Mouse (Mus musculus) cerebellum, postnatal 25 days (tissue): ENCODE results near the gene Asxl1.
"Not testable (repeated sequence)": the region's sequence is repeated elsewhere in the genome, so short reads cannot be mapped to it uniquely, and the experiment has no call there.

ENCODE experiments used
- DNase-seq, 2 experiments: peaks; one replicate each; pipeline ENCODE4 v3.0.0; 2021; ENCODE audit warnings: mixed read lengths in 2 of 2

The Asxl1 gene

GRCm38 (mm10) chr2:153345071-153345453 is 567 bp upstream of the Asxl1 start:
- peak in 1 of 2 experiments; percentile 43 for DNase-seq

GRCm38 (mm10) chr2:153346221-153347182 is 873 bp downstream of the Asxl1 start:
- DNase-seq, result peak in 1 of 2 experiments; percentile 62

GRCm38 (mm10) chr2:153347183-153347781 is 1.7 kb downstream of the Asxl1 start:
- no peak for DNase-seq

- DNase-seq, result no peak
Measured at GRCm38 (mm10) chr2:153348100-153348831, 2.6 kb downstream of the Asxl1 start.

- DNase-seq, result no peak
Measured at GRCm38 (mm10) chr2:153350552-153351181, 5.0 kb downstream of the Asxl1 start.

- DNase-seq, result no peak
Measured at GRCm38 (mm10) chr2:153354648-153355047, 9.0 kb downstream of the Asxl1 start.

- no peak for DNase-seq
Measured at GRCm38 (mm10) chr2:153356784-153357183, 11.2 kb downstream of the Asxl1 start.

- no peak for DNase-seq
Measured at GRCm38 (mm10) chr2:153361101-153361710, 15.6 kb downstream of the Asxl1 start.

- DNase-seq, result not testable (repeated sequence)
Measured at GRCm38 (mm10) chr2:153364531-153364930, 18.9 kb downstream of the Asxl1 start.

- DNase-seq, result no peak
Measured at GRCm38 (mm10) chr2:153370871-153371270, 25.2 kb downstream of the Asxl1 start.

- no peak for DNase-seq
Measured at GRCm38 (mm10) chr2:153375380-153375779, 29.8 kb downstream of the Asxl1 start.

- DNase-seq, result no peak
Measured at GRCm38 (mm10) chr2:153380479-153380878, 34.9 kb downstream of the Asxl1 start.

- DNase-seq, result no peak
Measured at GRCm38 (mm10) chr2:153389831-153390230, 44.2 kb downstream of the Asxl1 start.

GRCm38 (mm10) chr2:153393045-153393444 is 47.4 kb downstream of the Asxl1 start:
- DNase-seq, result peak; percentile 77 to 86

- DNase-seq, result no peak
Measured at GRCm38 (mm10) chr2:153397790-153398515, 52.3 kb downstream of the Asxl1 start.

- peak in 1 of 2 experiments; percentile 36 for DNase-seq
Measured at GRCm38 (mm10) chr2:153399166-153399565, 53.5 kb downstream of the Asxl1 start.

- DNase-seq, result no peak
Measured at GRCm38 (mm10) chr2:153404062-153404461, 58.4 kb downstream of the Asxl1 start.

- no peak for DNase-seq
Measured at GRCm38 (mm10) chr2:153404882-153405281, 59.3 kb downstream of the Asxl1 start.

- no peak for DNase-seq
Measured at GRCm38 (mm10) chr2:153406882-153407281, 61.3 kb downstream of the Asxl1 start.

GRCm38 (mm10) chr2:153408971-153409370 is 63.3 kb downstream of the Asxl1 start:
- DNase-seq, result no peak

GRCm38 (mm10) chr2:153411557-153411956 is 65.9 kb downstream of the Asxl1 start:
- no peak for DNase-seq

GRCm38 (mm10) chr2:153412563-153412962 is 66.9 kb downstream of the Asxl1 start:
- DNase-seq, result no peak
